In the genomic region with DNA sequence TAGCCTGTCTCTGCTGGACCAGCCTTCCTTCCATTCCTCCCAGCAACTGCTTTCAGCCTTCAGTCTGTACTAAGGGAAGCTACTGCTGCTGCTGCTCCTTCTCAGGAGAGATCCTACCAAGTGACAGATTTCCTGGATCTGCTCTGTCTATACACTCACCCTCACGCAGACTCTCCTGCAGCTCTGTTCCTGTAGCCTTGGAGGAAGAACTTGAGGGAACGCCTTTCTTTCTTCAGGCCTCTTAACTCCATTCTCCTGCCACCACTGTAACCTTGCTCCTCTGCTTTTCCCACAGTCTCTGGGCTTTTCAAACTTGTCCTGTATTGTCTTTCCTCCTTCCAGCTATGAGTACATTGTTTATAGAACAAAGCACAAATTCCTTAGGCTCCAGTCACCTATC, we compare ENCODE assay signal across 18 mouse cellular contexts. TPM values are rescaled to one million over a fixed set of nuclear protein-coding genes. Genes with fewer than 3 reads are reported as not detected.
DNase-seq lines count a peak whose midpoint lies in the region; ATAC-seq and TF ChIP-seq lines count a peak whose summit lies in the region.
"Had no signal": no experiment of that assay in that cellular context is flagged by ENCODE, and none has a peak within 500 bp of the region (broad histone marks: within the 10 kb centered on the region; RNA-seq: fewer than 3 reads in every experiment).

No protein-coding gene starts in this region.

- peaks cover 37% of the 10 kb centered on the region for H3K36me3 ChIP-seq in heart, embryonic 10.5 days
- H3K36me3 ChIP-seq in heart, embryonic 12.5 days = peaks cover 18% of the 10 kb centered on the region
- H3K36me3 ChIP-seq in ES-Bruce4 (ENCODE audit: control insufficient read depth, insufficient read depth, low read length, poor library complexity, severe bottlenecking) = peaks cover 23% of the 10 kb centered on the region
- no peaks in the 10 kb centered on the region; the same call in 1 of the 2 replicates for H3K36me3 ChIP-seq in liver, embryonic 14.5 days (replicated peaks; ENCODE audit: control insufficient read depth, insufficient read depth, low read depth)
- H3K36me3 ChIP-seq: heart, embryonic 15.5 days had no signal

- H3K4me3 ChIP-seq in heart, embryonic 10.5 days = no peak overlapping the region
- no peak overlapping the region for H3K4me3 ChIP-seq in heart, embryonic 12.5 days
- H3K4me3 ChIP-seq in ES-Bruce4 (ENCODE audit: low read depth, low read length) = no peak overlapping the region
- H3K4me3 ChIP-seq in liver, embryonic 14.5 days (ENCODE audit: insufficient read depth in 1 of 2, low read depth in 2 of 2, low read length in 2 of 2) = 0 out of 4 replicates have a peak overlapping the region, but pooled peaks of 1 of the 2 experiments have one; percentile 10
- H3K4me3 ChIP-seq: forebrain, embryonic 15.5 days; heart, embryonic 15.5 days had no signal

- TF ChIP-seq POLR2A in ES-Bruce4 (IDR thresholded peaks at IDR 0.05; ENCODE audit: insufficient read depth, low read length) = no peak

- no peaks in the 10 kb centered on the region for H3K9me3 ChIP-seq in heart, embryonic 10.5 days
- H3K9me3 ChIP-seq in heart, embryonic 12.5 days (replicated peaks) = no peaks in the 10 kb centered on the region
- peaks cover 2% of the 10 kb centered on the region for H3K9me3 ChIP-seq in ES-Bruce4 (replicated peaks; ENCODE audit: control insufficient read depth, insufficient read depth, low read length, poor library complexity, severe bottlenecking)
- H3K9me3 ChIP-seq in liver, embryonic 14.5 days (ENCODE audit: control insufficient read depth, low read length) = no peaks in the 10 kb centered on the region
- H3K9me3 ChIP-seq: forebrain, embryonic 15.5 days; heart, embryonic 15.5 days had no signal

- H3K27ac ChIP-seq in heart, embryonic 10.5 days = peak overlapping the region; percentile 25; the same call in 1 of the 2 replicates
- no peak overlapping the region for H3K27ac ChIP-seq in heart, embryonic 12.5 days (ENCODE audit: poor library complexity, severe bottlenecking)
- peak overlapping the region; percentile 94 for H3K27ac ChIP-seq in ES-Bruce4 (ENCODE audit: insufficient read depth, low read length)
- peak overlapping the region; percentile 95 for H3K27ac ChIP-seq in liver, embryonic 14.5 days
- H3K27ac ChIP-seq: forebrain, embryonic 15.5 days; heart, embryonic 15.5 days; hindbrain, postnatal 0 days had no signal

- no peak for ATAC-seq in heart, embryonic 12.5 days (ENCODE audit: insufficient number of reproducible peaks, low FRiP score)
- ATAC-seq in liver, embryonic 14.5 days (ENCODE audit: insufficient read depth) = peak; percentile 66
- ATAC-seq: forebrain, embryonic 15.5 days; hindbrain, postnatal 0 days had no signal

- no peak overlapping the region for H3K9ac ChIP-seq in heart, embryonic 12.5 days
- no peak overlapping the region for H3K9ac ChIP-seq in ES-Bruce4 (ENCODE audit: low read depth, poor library complexity, severe bottlenecking)
- peak overlapping the region; percentile 67 for H3K9ac ChIP-seq in liver, embryonic 14.5 days (replicated peaks)
- H3K9ac ChIP-seq: forebrain, embryonic 15.5 days; heart, embryonic 15.5 days had no signal

- no peak overlapping the region for H3K4me2 ChIP-seq in heart, embryonic 12.5 days
- H3K4me2 ChIP-seq in liver, embryonic 14.5 days (ENCODE audit: low read depth) = peak overlapping the region; percentile 72
- H3K4me2 ChIP-seq: forebrain, embryonic 15.5 days; heart, embryonic 15.5 days had no signal

- no peak for DNase-seq in heart, embryonic 10.5 days (ENCODE audit: low spot score)
- DNase-seq in c-Kit-negative CD71-positive TER-119-positive erythroid progenitor cells, embryonic 14.5 days (ENCODE audit: low read depth, low spot score) = peak; percentile 35
- no peak for DNase-seq in liver, embryonic 14.5 days (ENCODE audit: low read depth in 3 of 3, low spot score in 3 of 3)
- no peak for DNase-seq in gastrocnemius, adult 18-20 months (ENCODE audit: low spot score)
- no peak for DNase-seq in cerebellum, postnatal 25 days
- DNase-seq in left cerebral cortex, adult 18-20 months (ENCODE audit: low spot score in 2 of 2) = no peak
- DNase-seq: B cell, adult 2 months; cerebellum, adult 9-10 months; embryo, embryonic 11 days; gastrocnemius, postnatal 10 days; kidney, adult 8-10 months; lung, adult 18-20 months; thymus, adult 18-20 months had no signal

- no peak for TF ChIP-seq EP300 in ES-Bruce4 (IDR thresholded peaks at IDR 0.05; ENCODE audit: insufficient read depth, low read depth, low read length)
- TF ChIP-seq EP300 in liver, embryonic 14.5 days (IDR thresholded peaks at IDR 0.05; ENCODE audit: low read depth) = no peak

- no peaks in the 10 kb centered on the region for H3K4me1 ChIP-seq in heart, embryonic 10.5 days
- H3K4me1 ChIP-seq in heart, embryonic 12.5 days (replicated peaks) = no peaks in the 10 kb centered on the region
- peaks cover 3% of the 10 kb centered on the region for H3K4me1 ChIP-seq in ES-Bruce4 (ENCODE audit: control insufficient read depth, insufficient read depth, low read length)
- H3K4me1 ChIP-seq in liver, embryonic 14.5 days (replicated peaks; ENCODE audit: control insufficient read depth in 2 of 2, insufficient read depth in 2 of 2, low read length in 1 of 2) = peaks cover 40 to 44% of the 10 kb centered on the region in 2 experiments
- H3K4me1 ChIP-seq: heart, embryonic 15.5 days had no signal

- H3K27me3 ChIP-seq in heart, embryonic 10.5 days (ENCODE audit: insufficient read depth, poor library complexity, severe bottlenecking) = no peaks in the 10 kb centered on the region
- H3K27me3 ChIP-seq in heart, embryonic 12.5 days (replicated peaks) = no peaks in the 10 kb centered on the region
- no peaks in the 10 kb centered on the region for H3K27me3 ChIP-seq in ES-Bruce4 (ENCODE audit: control insufficient read depth, insufficient read depth, low read length, poor library complexity, severe bottlenecking)
- H3K27me3 ChIP-seq in liver, embryonic 14.5 days (ENCODE audit: control insufficient read depth, insufficient read depth, low read length) = no peaks in the 10 kb centered on the region
- H3K27me3 ChIP-seq: forebrain, embryonic 15.5 days; heart, embryonic 15.5 days had no signal

- no peak for TF ChIP-seq CTCF in ES-Bruce4 (IDR thresholded peaks at IDR 0.05; ENCODE audit: low read depth, low read length)
- no peak for TF ChIP-seq CTCF in liver, embryonic 14.5 days (IDR thresholded peaks at IDR 0.05; ENCODE audit: low read depth)

- 80% methylated on average over 2 of the region's 2 CpGs for WGBS in heart, embryonic 10.5 days
- 64% methylated on average over 2 of the region's 2 CpGs for WGBS in heart, embryonic 12.5 days
- WGBS in liver, embryonic 14.5 days (ENCODE audit: insufficient replicate concordance) = 59% methylated on average over 2 of the region's 2 CpGs

RNA-seq across cellular contexts. Expression of gene Eif2b3, which starts 37.3 kb away (rescaled TPM):
- polyA plus RNA-seq in heart, embryonic 10.5 days (2016; fragmentation: Nextera tagmentation; extraction: Ambion mirVana) = 40.6 and 54.8 TPM in 2 replicates
- 25.2 and 29.2 TPM in 2 replicates for polyA plus RNA-seq in heart, embryonic 12.5 days (2016; fragmentation: Nextera tagmentation; extraction: Ambion mirVana)
- 67.5 and 73.3 TPM in 2 replicates for polyA plus RNA-seq in ES-Bruce4 (2011; ENCODE audit: insufficient read depth, insufficient read length, low read depth, missing spikeins)
- 12.3 and 17.3 TPM in 2 replicates for polyA plus RNA-seq in liver, embryonic 14.5 days (2012; rRNA removed)
- polyA plus RNA-seq in liver, embryonic 14.5 days (2014; fragmentation: Nextera tagmentation; extraction: Ambion mirVana) = 32.7 and 34.3 TPM in 2 replicates
- total RNA-seq in gastrocnemius, adult 18-20 months (2021) = 10 to 100 TPM; 19.9 to 21.1 TPM
- total RNA-seq in left cerebral cortex, adult 18-20 months (2021) = 10 to 100 TPM; 18.8 to 20.6 TPM

RNA-seq across cellular contexts. Expression of gene Ptch2, which starts 39.4 kb away (rescaled TPM):
- polyA plus RNA-seq in heart, embryonic 10.5 days (2016; fragmentation: Nextera tagmentation; extraction: Ambion mirVana) = 2.9 and 3.5 TPM in 2 replicates
- 2.6 and 2.7 TPM in 2 replicates for polyA plus RNA-seq in heart, embryonic 12.5 days (2016; fragmentation: Nextera tagmentation; extraction: Ambion mirVana)
- 4.5 and 5.7 TPM in 2 replicates for polyA plus RNA-seq in ES-Bruce4 (2011; ENCODE audit: insufficient read depth, insufficient read length, low read depth, missing spikeins)
- 0.61 and 0.84 TPM in 2 replicates for polyA plus RNA-seq in liver, embryonic 14.5 days (2012; rRNA removed)
- 0.52 and 0.55 TPM in 2 replicates for polyA plus RNA-seq in liver, embryonic 14.5 days (2014; fragmentation: Nextera tagmentation; extraction: Ambion mirVana)
- under 1 TPM; 0.21 to 0.52 TPM for total RNA-seq in gastrocnemius, adult 18-20 months (2021)
- total RNA-seq in left cerebral cortex, adult 18-20 months (2021) = 1 to 10 TPM; 1.1 to 2.0 TPM
